Mouse (Mus musculus) retina, adult 2 months (tissue): ENCODE data around the gene Gstp2.

Source experiments
- DNase-seq: peaks from one replicate; pipeline ENCODE4 v3.0.0-alpha.2; 2012; ENCODE audit warnings: low read depth, low spot score

The Gstp2 gene

DNA sequence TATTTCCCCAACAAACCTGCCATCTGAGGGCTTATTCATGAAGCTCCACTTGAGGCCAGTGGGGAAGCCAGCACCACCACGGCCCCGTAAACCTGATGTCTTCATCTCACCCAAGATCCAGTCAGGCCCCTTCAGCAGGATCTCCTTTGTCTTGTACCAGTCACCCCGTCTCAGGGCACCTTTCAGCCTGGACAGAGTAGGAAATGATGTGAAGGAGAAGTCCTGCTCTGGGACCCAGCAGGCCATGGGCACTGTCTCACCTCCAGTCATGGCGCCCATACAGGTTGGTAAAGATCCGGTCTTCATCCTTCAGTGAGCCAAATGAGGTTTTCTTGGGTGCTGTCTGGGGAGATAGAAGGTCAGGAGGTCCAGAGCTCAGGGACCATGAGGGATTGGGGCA, 34.7 kb downstream of the Gstp2 start:
- DNase-seq: no peak

DNA sequence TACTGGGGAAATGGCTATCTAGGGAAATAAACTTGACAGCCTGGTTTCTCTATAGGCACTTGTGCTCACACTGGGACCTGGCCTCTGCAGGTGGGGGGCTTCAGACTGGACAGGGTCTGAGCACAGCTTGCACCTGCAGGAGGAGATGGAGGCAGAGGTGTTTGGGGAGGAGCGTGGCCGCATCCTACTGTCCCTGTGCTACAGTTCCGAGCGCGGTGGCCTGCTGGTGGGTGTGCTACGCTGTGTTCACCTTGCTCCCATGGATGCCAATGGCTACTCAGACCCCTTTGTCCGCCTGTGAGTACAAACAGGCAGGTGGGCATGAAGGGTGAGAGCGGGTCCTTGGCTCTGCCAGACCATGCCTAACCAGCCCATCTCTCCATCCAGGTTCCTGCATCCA, 39.9 kb downstream of the Gstp2 start:
- DNase-seq: no peak

DNA sequence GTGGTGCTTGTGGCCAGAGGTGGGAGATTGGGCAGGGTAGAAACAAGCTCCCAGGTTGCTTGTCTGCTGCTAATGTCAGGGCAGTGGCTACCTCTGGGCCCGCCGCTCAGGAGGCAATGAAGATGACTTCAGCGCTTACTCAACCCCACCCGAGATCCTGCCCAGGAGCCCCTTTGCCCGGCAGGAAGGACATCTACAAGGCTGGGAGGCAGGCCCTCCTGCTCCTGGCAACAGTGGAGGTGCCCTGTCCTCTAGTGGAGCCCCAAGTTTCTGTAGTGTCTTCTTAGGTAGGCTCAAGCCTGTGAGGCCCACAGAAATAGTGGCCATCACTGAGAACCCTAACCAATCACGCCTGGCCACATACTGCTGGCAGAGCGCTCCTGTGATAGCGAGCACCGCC, 40.7 kb downstream of the Gstp2 start:
- DNase-seq: no peak

DNA sequence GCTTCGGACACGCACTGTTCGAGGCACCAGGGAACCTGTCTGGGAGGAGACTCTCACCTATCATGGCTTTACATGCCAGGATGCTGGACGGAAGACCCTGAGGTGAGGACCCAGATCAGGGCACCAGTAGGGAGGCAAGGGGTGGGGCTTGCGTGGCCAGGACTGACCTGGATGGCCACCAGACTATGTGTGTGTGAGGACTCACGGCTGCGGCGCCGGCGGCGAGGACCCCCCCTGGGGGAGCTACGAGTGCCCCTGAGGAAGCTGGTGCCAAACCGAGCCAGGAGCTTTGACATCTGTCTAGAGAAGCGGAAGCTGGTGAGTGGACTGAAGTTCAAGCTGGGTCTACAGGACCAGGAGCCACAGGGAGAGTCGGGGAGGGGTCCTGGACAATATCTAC, 41.5 kb downstream of the Gstp2 start:
- no peak for DNase-seq

DNA sequence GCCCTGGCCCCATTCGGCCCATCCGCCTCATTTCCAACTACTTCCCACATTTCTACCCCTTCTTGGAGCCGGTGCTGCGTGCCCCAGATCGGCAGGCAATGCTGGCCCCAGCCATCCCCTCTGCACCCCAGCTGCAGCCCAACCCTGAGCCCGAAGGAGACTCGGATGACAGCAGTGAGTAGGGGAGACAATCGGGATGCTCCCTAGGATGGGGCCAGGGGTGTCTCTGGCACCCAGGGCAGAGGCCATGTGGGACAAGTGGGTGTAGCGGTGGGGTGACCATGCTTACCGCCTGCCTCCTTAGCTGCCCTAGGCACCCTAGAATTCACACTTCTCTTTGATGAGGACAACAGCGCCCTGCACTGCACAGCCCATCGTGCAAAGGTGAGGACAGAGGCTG, 42.2 kb downstream of the Gstp2 start:
- DNase-seq: no peak

DNA sequence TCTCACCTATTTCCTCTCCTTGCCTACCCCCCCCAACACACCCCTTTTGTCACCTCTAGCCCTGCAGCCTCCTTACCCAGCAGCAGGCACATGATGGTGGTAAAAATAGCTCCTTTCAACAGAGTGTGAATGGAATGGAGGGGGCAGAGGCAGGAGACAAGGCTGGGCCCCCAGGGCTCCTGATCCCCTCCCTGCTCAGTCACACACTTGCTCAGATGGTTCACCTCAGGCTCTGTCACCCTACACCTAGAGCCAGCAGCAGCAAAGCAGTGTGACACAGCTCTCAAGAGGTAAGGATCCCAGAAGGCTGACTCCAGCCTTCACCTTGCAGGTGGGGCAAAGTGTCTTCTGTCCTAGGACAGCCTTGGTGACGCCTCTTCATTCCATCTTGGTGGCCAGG, 42.7 kb downstream of the Gstp2 start, which contains the start of gene Doc2g:
Doc2g (plus strand) TSS at position 202 of the 400 bp plus-strand sequence.
- DNase-seq: no peak

DNA sequence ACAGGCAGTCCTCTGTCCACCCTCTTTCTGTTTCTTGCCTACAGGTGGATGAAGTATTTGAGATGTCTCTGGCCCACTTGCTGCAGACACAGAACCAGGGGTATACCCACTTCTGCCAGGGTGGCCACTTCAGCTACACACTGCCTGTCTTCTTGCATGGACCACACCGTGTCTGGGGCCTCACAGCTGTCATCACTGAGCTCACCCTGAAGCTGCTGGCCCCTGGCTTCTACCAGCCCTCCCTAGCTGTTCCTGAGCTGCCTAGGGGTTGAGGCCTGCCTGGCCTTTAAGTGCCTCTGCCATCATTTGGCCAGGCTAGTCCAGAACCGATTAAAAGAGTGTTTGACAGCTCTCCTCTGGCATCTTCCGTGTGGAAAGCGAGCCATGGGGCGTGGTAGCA, 44.1 kb downstream of the Gstp2 start:
- DNase-seq: no peak

DNA sequence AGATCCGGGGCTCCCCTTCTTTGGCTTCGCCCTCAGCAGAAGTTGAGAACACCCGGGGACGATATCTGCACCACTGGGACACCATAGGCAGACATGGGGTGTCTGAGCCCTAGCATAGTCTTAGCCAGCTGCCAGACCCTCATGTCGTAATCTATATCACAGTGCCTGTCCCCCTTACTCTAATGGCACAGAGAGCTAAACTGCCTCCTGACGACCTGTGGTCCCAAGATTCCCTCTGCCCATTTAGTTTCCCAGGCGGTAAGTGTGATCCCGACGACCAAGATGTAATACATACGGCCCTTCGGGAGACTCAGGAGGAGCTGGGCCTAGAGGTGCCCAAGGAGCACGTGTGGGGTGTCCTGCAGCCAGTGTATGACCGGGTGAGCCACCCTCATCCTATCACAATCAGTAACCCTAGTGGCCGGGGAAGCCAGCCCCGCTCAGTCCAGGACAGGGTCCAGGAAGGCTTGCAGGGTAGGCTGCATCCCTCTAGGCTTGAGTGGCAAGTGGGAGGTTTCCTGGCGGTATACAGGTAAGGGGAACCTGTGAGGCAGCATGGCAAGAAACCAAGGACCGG, 44.8 kb downstream of the Gstp2 start:
- no peak for DNase-seq

DNA sequence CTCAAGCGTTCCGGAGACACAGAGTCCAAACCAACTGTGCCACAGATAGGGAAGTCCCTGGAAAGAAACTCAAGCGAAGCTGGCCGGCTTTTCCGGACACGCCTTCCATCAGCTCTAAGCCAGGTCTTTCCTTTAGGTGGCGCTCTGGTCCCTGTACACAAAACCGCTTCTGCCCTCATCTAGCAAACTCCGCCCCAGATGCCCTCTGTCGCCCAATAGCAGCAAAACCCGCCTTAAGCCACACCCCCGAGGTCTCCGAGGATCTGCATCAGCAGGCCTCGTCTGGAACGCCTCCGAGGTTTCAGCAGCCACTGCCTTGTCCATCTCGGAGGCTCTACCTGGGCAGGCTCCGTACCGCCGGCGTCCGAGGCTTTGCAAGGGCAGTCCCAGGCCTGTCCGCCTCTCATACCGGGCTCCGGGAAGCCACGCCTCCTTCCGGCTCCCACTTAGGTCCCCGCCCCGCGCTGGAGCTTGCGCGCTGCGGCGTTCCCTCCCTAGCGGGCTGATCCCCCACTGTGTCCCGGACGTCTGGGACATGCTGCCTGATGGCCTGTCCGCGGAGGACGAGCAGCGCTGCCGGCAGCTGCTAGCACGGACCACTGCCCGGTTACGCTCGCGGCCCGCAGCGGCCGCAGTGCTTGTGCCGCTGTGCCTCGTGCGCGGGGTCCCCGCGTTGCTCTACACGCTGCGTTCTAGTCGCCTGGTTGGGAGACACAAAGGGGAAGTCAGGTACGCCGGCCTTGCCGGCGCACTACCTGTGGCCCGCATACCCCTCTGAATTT, 45.5 kb downstream of the Gstp2 start, which contains the start of the genes Nudt8 and Gm49405:
Nudt8 (plus strand) TSS at position 462 of the 782 bp plus-strand sequence.
Gm49405 (plus strand) TSS at position 508 of the 782 bp plus-strand sequence.
- peak; percentile 90 for DNase-seq

DNA sequence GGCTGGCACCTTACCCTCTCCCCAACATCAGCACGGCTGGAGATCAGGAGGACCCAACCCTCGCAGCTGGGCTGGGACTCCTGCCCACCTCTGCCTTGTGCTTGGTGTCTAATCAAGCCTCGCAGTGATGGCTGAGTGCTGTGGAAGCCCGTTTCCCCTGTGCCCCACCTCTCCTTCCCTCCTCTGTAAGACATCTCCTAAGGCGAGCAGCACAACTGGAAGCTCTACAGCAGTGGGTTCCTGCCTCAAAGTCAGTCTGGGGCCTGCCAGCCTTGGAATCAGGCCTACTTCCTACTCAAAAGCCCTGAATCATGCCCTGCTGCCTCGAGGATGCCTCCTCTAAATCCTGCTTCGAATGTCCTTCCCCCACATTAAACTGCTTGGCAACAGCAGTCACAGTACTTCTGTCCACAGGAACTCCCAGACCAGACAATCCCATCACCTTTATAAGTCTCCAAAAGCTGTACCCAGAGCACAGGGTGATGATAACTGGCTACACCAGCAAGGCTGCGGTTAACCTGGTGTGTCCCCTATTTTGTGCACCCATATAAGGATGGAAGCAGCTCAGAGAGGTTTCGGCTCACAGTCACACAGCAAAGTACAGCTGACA, 46.6 kb downstream of the Gstp2 start:
- DNase-seq: no peak

DNA sequence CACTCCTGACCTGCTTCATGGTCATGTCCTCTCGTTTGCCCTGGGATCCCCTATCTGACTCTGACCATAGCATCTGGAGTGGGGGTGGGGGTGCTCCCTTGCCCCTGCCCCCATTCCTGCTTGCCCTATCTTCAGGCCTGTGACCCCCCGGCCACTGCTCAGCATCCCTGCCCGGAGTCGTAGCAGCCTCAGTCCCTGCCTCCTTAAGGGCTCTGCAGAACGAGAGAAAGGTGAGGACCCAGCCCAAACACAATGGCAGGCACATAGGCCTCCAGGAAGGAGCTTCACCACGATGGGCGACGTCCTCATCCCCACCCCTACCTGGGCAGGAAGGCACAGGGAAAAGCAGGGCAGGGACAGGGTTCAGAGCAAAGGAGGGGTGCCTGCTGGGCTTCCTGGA, 47.5 kb downstream of the Gstp2 start:
- no peak for DNase-seq

DNA sequence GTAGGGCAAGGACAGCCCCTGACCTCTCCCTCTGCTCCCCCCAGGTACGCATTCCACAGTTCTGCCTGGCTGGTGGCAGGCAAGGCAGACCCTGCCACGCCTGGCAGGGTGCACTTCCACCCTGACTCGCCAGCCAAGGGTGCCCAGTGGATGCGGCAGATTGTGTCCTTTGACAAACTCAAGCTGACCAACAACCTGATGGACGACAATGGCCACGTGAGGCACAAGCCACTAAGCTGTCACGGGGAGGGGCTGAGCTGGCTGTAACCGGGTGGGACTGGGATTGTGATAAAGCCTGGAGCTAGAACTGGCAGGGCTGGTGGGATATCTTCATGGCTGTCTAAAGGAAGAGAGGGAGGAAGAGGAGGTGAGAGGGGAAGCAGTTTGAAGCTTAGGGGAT, 48.6 kb downstream of the Gstp2 start:
- DNase-seq: no peak

DNA sequence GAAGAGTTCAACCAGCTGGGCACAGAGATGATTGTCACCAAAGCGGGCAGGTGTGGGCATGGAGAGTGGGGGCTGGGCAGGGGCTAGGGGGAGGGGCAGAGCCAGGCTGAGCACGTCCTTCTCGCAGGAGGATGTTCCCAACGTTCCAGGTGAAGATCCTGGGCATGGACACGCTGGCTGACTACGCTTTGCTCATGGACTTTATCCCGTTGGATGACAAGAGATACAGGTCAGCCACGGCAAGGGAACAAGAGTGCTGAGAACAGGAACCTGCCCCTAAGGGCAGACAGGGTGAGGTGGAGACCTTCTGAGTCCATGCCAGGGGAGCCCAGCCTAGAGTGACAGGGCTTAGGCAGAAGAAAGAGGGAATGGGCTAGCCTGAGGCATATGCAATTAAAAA, 49.1 kb downstream of the Gstp2 start:
- no peak for DNase-seq

DNA sequence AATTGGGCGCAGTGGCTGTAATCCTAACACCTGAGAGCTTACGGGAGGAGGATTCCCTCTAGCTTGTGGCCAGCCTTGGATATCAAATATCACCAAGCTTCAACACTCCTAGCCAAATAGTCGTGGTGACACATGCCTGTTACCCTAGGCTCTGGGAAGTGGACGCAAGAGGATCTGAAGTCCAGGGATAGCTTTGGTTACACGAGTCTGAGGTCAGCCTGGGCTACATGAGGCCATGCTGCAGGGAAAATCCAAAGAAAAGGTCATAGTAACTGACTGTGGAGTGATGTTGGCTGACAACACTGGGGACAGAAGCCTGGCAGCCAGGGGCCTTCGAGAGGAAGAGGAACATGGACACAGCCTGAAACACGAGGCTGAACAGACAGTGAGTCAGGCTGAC, 49.7 kb downstream of the Gstp2 start:
- DNase-seq: no peak

DNA sequence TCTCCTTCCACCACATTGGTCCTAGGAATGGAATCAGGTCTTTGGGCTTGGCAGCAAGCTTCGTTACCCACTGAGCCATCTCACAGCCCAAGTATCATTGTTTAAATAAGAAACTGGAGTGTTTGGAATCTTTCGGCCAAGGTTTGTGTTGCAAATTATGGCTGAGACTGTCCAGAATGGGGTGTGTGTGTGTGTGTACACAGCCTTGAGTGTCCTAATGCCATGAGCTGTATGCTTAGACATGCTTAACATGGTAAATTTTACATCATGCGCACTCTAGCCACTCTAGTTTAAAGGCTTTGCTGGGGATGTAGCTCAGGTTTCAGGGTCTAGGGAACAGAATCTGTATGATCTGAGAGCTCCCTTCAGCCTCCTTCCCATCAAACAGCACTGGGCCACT, 50.3 kb downstream of the Gstp2 start:
- DNase-seq: no peak

DNA sequence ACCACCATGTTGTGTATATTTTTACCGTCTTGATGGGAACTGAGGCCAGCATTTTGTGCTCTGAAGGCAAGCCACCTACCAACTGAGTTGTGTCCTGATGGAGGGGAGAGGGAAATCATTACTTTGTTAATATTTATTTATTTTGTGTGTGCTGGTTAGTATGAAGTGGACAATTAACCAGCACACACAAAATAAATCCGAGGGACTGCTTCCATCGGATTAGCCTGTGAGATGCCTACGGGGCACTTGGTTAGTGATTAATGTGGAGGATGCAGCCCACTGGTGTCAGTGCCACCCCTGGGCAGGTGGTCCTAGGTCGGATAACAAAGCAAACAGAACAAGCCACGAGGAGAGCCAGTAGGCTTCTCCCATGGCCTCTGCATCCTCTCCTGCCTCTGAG, 50.9 kb downstream of the Gstp2 start:
- DNase-seq: no peak

DNA sequence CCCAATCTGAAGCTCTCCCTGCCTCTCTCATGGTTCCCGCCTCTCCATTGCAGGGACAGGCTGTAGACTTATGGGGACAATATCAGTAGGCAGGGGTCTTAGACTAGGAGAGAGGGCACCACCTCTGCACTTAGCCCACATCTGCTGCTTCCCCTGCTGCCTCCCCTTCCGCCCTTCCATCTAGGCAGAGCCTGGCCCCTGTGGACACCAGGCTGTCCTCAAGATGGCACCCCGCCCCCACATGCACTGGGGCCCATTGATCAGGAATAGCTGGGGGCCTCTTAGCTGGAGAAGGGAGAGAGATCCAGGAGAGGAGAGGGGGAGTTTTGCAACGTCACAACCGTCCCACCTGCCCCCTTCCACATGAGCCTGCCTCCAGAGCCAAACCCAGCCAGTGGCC, 53.4 kb downstream of the Gstp2 start, which contains the start of gene Tbx10:
Tbx10 (plus strand) TSS at position 337 of the 400 bp plus-strand sequence.
- DNase-seq: no peak

DNA sequence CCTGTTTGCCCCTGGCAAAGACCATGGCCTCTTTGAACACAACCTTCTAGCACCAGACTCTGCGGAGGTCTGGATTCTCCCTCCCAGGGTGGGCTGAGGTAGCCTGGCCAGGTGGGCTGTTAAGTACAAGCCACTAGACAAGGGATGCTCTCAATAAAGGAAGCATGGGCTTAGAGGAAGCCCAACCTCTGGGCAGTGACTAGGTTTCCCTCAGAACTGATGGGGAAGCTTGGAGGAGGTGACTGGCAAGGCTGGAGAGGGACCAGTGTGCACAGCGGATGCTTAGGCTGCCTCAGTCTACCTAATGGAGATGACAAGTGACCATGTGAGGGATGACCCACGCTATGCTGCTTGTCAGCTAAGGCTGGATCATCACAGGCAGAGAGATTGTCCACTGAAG, 53.9 kb downstream of the Gstp2 start:
- no peak for DNase-seq

DNA sequence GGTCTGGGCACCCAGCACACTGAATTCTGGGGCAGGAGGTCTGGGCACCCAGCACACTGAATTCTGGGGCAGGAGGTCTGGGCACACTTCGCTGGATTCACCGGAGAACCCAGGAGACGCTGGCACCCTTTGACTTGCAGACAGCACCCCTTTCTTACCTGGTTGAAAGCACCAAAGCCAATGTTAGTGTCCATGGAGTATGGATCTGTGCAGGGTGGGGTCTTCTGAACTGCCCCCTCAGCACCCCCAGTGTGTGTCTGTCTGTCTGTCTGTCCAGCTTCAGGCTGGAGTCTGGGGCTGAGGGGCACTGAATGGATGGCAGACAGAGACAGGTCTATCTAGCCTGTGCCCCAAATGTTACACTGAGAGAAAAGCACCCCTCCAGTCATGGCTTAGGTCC, 54.3 kb downstream of the Gstp2 start:
- DNase-seq: no peak

DNA sequence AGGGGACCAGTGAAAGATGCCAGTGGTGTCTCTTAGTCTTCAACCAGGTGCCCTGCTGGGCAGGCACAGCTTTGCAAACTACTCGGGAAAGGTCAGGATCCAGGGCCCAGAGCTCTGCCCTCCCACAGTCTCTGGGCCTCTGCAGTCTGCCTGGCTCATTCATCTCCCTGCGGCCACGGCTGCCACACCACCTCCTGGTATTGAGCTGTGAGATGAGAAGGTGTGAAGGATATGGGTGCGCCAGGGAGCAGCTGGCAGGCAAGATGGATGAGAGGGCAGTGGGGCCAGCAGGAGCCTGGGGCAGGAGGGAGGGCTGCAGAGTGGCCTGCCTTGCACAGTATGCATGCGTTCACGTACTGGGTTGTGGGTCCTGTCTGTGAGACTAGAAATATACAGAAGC, 55.0 kb downstream of the Gstp2 start:
- no peak for DNase-seq
